In genomic region chr7:64391479-64391878, GRCm38 (mm10) we compare ENCODE assay signal across 8 mouse cellular contexts. TPM values are rescaled to one million over a fixed set of nuclear protein-coding genes. Genes with fewer than 3 reads are reported as not detected.
DNase-seq lines count a peak whose midpoint lies in the region; ATAC-seq lines count a peak whose summit lies in the region.

No protein-coding gene starts in this region.

- peaks cover 28% of the 10 kb centered on the region for H3K36me3 ChIP-seq in lung, embryonic 15.5 days
- peaks cover 34% of the 10 kb centered on the region for H3K36me3 ChIP-seq in liver, embryonic 12.5 days
- peaks cover 9% of the 10 kb centered on the region for H3K36me3 ChIP-seq in stomach, embryonic 15.5 days

- H3K27ac ChIP-seq in lung, embryonic 15.5 days, result peak overlapping the region; percentile 24; the same call in 1 of the 2 replicates
- peak overlapping the region; percentile 68 for H3K27ac ChIP-seq in liver, embryonic 12.5 days
- peak overlapping the region; percentile 45; the same call in 1 of the 2 replicates for H3K27ac ChIP-seq in stomach, embryonic 15.5 days

- peak overlapping the region; percentile 67 for H3K9ac ChIP-seq in lung, embryonic 15.5 days
- peak overlapping the region; percentile 85 for H3K9ac ChIP-seq in liver, embryonic 12.5 days
- peak overlapping the region; percentile 73 for H3K9ac ChIP-seq in stomach, embryonic 15.5 days

- ATAC-seq in lung, embryonic 15.5 days (ENCODE audit: borderline replicate concordance, extremely low read depth, low FRiP score, low TSS enrichment), result no peak
- ATAC-seq in granulocyte monocyte progenitor cell, adult 5-6 weeks (replicated peaks; ENCODE audit: poor library complexity, severe bottlenecking), result 0 out of 2 replicates have a peak, but pooled peaks have one; percentile 9
- ATAC-seq in liver, embryonic 12.5 days, result no peak
- no peak for ATAC-seq in stomach, embryonic 15.5 days (ENCODE audit: insufficient read depth, low FRiP score, low read depth)
- ATAC-seq in activated CD4-positive, CD25-positive, alpha-beta regulatory T cell, adult 4 months, result no peak

- DNase-seq in lung, postnatal 36 days, result no peak
- peak; percentile 41 for DNase-seq in c-Kit-positive CD71-positive TER-119-negative erythroid progenitor cells, embryonic 14.5 days (ENCODE audit: low read depth)
- DNase-seq in adrenal gland, postnatal 25 days, result no peak

- H3K27me3 ChIP-seq in lung, embryonic 15.5 days, result no peaks in the 10 kb centered on the region
- H3K27me3 ChIP-seq in liver, embryonic 12.5 days (replicated peaks), result no peaks in the 10 kb centered on the region
- H3K27me3 ChIP-seq in stomach, embryonic 15.5 days (replicated peaks), result no peaks in the 10 kb centered on the region

- WGBS in lung, embryonic 15.5 days, result 3% methylated on average over 8 of the region's 8 CpGs
- 2% methylated on average over 8 of the region's 8 CpGs for WGBS in liver, embryonic 12.5 days (ENCODE audit: insufficient replicate concordance)
- whole genome bisulfite sequencing in stomach, embryonic 15.5 days, result 4% methylated on average over 8 of the region's 8 CpGs

- H3K4me1 ChIP-seq in lung, embryonic 15.5 days, result peaks cover 16% of the 10 kb centered on the region
- H3K4me1 ChIP-seq in liver, embryonic 12.5 days, result peaks cover 21% of the 10 kb centered on the region
- H3K4me1 ChIP-seq in stomach, embryonic 15.5 days, result no peaks in the 10 kb centered on the region

- H3K4me3 ChIP-seq in lung, embryonic 15.5 days, result peak overlapping the region; percentile 76
- peak overlapping the region; percentile 79 for H3K4me3 ChIP-seq in liver, embryonic 12.5 days
- H3K4me3 ChIP-seq in stomach, embryonic 15.5 days (replicated peaks), result peak overlapping the region; percentile 79

- H3K4me2 ChIP-seq in lung, embryonic 15.5 days, result peak overlapping the region; percentile 89
- H3K4me2 ChIP-seq in liver, embryonic 12.5 days, result peak overlapping the region; percentile 87
- peak overlapping the region; percentile 77 for H3K4me2 ChIP-seq in stomach, embryonic 15.5 days

- H3K9me3 ChIP-seq in lung, embryonic 15.5 days, result no peaks in the 10 kb centered on the region
- no peaks in the 10 kb centered on the region for H3K9me3 ChIP-seq in liver, embryonic 12.5 days (replicated peaks)
- no peaks in the 10 kb centered on the region for H3K9me3 ChIP-seq in stomach, embryonic 15.5 days

RNA-seq across cellular contexts. Expression of gene Mphosph10, which starts 0.6 kb away (rescaled TPM):
- 37.4 and 38.4 TPM in 2 replicates for polyA plus RNA-seq in lung, embryonic 15.5 days (2015; fragmentation: Nextera tagmentation; extraction: Ambion mirVana)
- total RNA-seq in granulocyte monocyte progenitor cell, adult 5-6 weeks (2014; fragmentation: Nextera tagmentation), result 78.0 and 81.1 TPM in 2 replicates
- 153 and 161 TPM in 2 replicates for total RNA-seq in granulocyte monocyte progenitor cell, adult 5-6 weeks (2017)
- polyA plus RNA-seq in liver, embryonic 12.5 days (2016; fragmentation: Nextera tagmentation; extraction: Ambion mirVana), result 48.4 and 50.0 TPM in 2 replicates
- polyA plus RNA-seq in stomach, embryonic 15.5 days (2015; fragmentation: Nextera tagmentation; extraction: Ambion mirVana), result 42.6 and 46.6 TPM in 2 replicates
- polyA plus RNA-seq in activated CD4-positive, CD25-positive, alpha-beta regulatory T cell, adult 4 months (2017; shearing (Covaris generic)), result 10 to 100 TPM; 46.9 to 50.2 TPM
- 23.6 and 36.7 TPM in 2 replicates for total RNA-seq in adrenal gland, postnatal 25 days (2021)

RNA-seq across cellular contexts. Expression of gene Mcee, which starts 0.9 kb away (rescaled TPM):
- polyA plus RNA-seq in lung, embryonic 15.5 days (2015; fragmentation: Nextera tagmentation; extraction: Ambion mirVana), result 68.3 and 72.5 TPM in 2 replicates
- total RNA-seq in granulocyte monocyte progenitor cell, adult 5-6 weeks (2014; fragmentation: Nextera tagmentation), result 66.0 and 90.0 TPM in 2 replicates
- 123 and 124 TPM in 2 replicates for total RNA-seq in granulocyte monocyte progenitor cell, adult 5-6 weeks (2017)
- polyA plus RNA-seq in liver, embryonic 12.5 days (2016; fragmentation: Nextera tagmentation; extraction: Ambion mirVana), result 37.1 and 43.1 TPM in 2 replicates
- polyA plus RNA-seq in stomach, embryonic 15.5 days (2015; fragmentation: Nextera tagmentation; extraction: Ambion mirVana), result 87.0 and 94.3 TPM in 2 replicates
- polyA plus RNA-seq in activated CD4-positive, CD25-positive, alpha-beta regulatory T cell, adult 4 months (2017; shearing (Covaris generic)), result 10 to 100 TPM; 25.5 to 26.7 TPM
- 72.1 and 75.4 TPM in 2 replicates for total RNA-seq in adrenal gland, postnatal 25 days (2021)

RNA-seq across cellular contexts. Expression of gene Fan1, which starts 17.6 kb away (rescaled TPM):
- polyA plus RNA-seq in lung, embryonic 15.5 days (2015; fragmentation: Nextera tagmentation; extraction: Ambion mirVana), result 5.9 and 6.6 TPM in 2 replicates
- total RNA-seq in granulocyte monocyte progenitor cell, adult 5-6 weeks (2014; fragmentation: Nextera tagmentation), result 0.75 and 1.4 TPM in 2 replicates
- total RNA-seq in granulocyte monocyte progenitor cell, adult 5-6 weeks (2017), result 4.5 and 6.0 TPM in 2 replicates
- 3.1 TPM in 2 replicates for polyA plus RNA-seq in liver, embryonic 12.5 days (2016; fragmentation: Nextera tagmentation; extraction: Ambion mirVana)
- 6.3 and 7.5 TPM in 2 replicates for polyA plus RNA-seq in stomach, embryonic 15.5 days (2015; fragmentation: Nextera tagmentation; extraction: Ambion mirVana)
- 1 to 10 TPM; 4.1 to 4.6 TPM for polyA plus RNA-seq in activated CD4-positive, CD25-positive, alpha-beta regulatory T cell, adult 4 months (2017; shearing (Covaris generic))
- 9.5 and 12.5 TPM in 2 replicates for total RNA-seq in adrenal gland, postnatal 25 days (2021)
